Mouse (Mus musculus) spleen, postnatal 4 days (tissue): Measurements from ENCODE around the gene Ssna1.
A peak's percentile ranks its signal among the peaks of the same experiment; 100 is the strongest.

ENCODE experiments used
- DNase-seq, 2 experiments: peaks; one replicate each; pipeline ENCODE4 v3.0.0; 2022; ENCODE audit warnings: low spot score in 2 of 2

Gene Ssna1

GRCm38 (mm10) chr2:25271827-25272511 is at the start of gene Ssna1, which contains the start of gene Anapc2:
Gene Ssna1, minus strand, starts transcription at chr2:25272438.
Gene Anapc2, plus strand, starts transcription at chr2:25272478.
- peak; percentile 98 to 99 for DNase-seq

GRCm38 (mm10) chr2:25320084-25320483 is 47.8 kb upstream of the Ssna1 start:
- no peak for DNase-seq

- DNase-seq = peak; percentile 67 to 89
These were observed 46.9 kb upstream of the Ssna1 start, which contains the start of gene Grin1 for GRCm38 (mm10) chr2:25318971-25319773. Gene Grin1, minus strand, starts transcription at chr2:25319187.

GRCm38 (mm10) chr2:25318119-25318966 is 46.1 kb upstream of the Ssna1 start:
- no peak for DNase-seq

GRCm38 (mm10) chr2:25311491-25311891 is 39.3 kb upstream of the Ssna1 start:
- no peak for DNase-seq

- DNase-seq = no peak
These were observed 38.7 kb upstream of the Ssna1 start for GRCm38 (mm10) chr2:25310969-25311368.

- no peak for DNase-seq
These were observed 37.9 kb upstream of the Ssna1 start for GRCm38 (mm10) chr2:25310180-25310579.

GRCm38 (mm10) chr2:25305587-25306359 is 33.5 kb upstream of the Ssna1 start:
- no peak for DNase-seq

GRCm38 (mm10) chr2:25304657-25305541 is 32.7 kb upstream of the Ssna1 start:
- no peak for DNase-seq

GRCm38 (mm10) chr2:25303931-25304656 is 31.9 kb upstream of the Ssna1 start:
- no peak for DNase-seq

- DNase-seq = no peak
These were observed 31.2 kb upstream of the Ssna1 start for GRCm38 (mm10) chr2:25303452-25303851.

- DNase-seq = no peak
These were observed 25.8 kb upstream of the Ssna1 start for GRCm38 (mm10) chr2:25298046-25298445.

GRCm38 (mm10) chr2:25297093-25297492 is 24.9 kb upstream of the Ssna1 start:
- DNase-seq = no peak

GRCm38 (mm10) chr2:25293706-25294105 is 21.5 kb upstream of the Ssna1 start:
- no peak for DNase-seq

- peak; percentile 67 to 91 for DNase-seq
These were observed 20.6 kb upstream of the Ssna1 start for GRCm38 (mm10) chr2:25292856-25293255.

GRCm38 (mm10) chr2:25292054-25292544 is 19.9 kb upstream of the Ssna1 start:
- no peak for DNase-seq

- no peak for DNase-seq
These were observed 19.2 kb upstream of the Ssna1 start for GRCm38 (mm10) chr2:25291184-25292053.

- DNase-seq = no peak
These were observed 18.5 kb upstream of the Ssna1 start for GRCm38 (mm10) chr2:25290816-25291130.
